In genomic region chr4:152286183-152286582, GRCm38 (mm10) we compare ENCODE assay signal across 8 mouse cellular contexts. TPM values are rescaled to one million over a fixed set of nuclear protein-coding genes. Genes with fewer than 3 reads are reported as not detected.
DNase-seq lines count a peak whose midpoint lies in the region; ATAC-seq and TF ChIP-seq lines count a peak whose summit lies in the region.

No protein-coding gene starts in this region.

- WGBS in lung, embryonic 14.5 days = 5% methylated on average over 32 of the region's 32 CpGs
- WGBS in intestine, postnatal 0 days = 2% methylated on average over 32 of the region's 32 CpGs
- under 1% methylated on average over 32 of the region's 32 CpGs for WGBS in neural tube, embryonic 14.5 days

- intact Hi-C loops in gastrocnemius, postnatal 14 days (cut with DNase I; ENCODE audit: low total_unique reads) = no loop called here

- H3K27ac ChIP-seq in lung, embryonic 14.5 days (ENCODE audit: low read depth) = no peak overlapping the region
- no peak overlapping the region for H3K27ac ChIP-seq in embryonic fibroblast, embryonic 13.5 days (ENCODE audit: insufficient read depth, low read length)
- H3K27ac ChIP-seq in intestine, postnatal 0 days (ENCODE audit: low read depth, low read length) = no peak overlapping the region
- H3K27ac ChIP-seq in neural tube, embryonic 14.5 days (ENCODE audit: low read depth, low read length) = no peak overlapping the region

- TF ChIP-seq CTCF in lung, embryonic 14.5 days (IDR thresholded peaks at IDR 0.05; ENCODE audit: low read depth) = no peak
- TF ChIP-seq CTCF in embryonic fibroblast, embryonic 13.5 days (IDR thresholded peaks at IDR 0.05; ENCODE audit: borderline replicate concordance, insufficient read depth, low read length) = no peak
- TF ChIP-seq CTCF in intestine, postnatal 0 days (IDR thresholded peaks at IDR 0.05; ENCODE audit: low read depth) = no peak

- peak overlapping the region; percentile 37; the same call in 1 of the 2 replicates for H3K4me2 ChIP-seq in lung, embryonic 14.5 days
- H3K4me2 ChIP-seq in intestine, postnatal 0 days (replicated peaks; ENCODE audit: low read depth) = peak overlapping the region; percentile 35; the same call in 1 of the 2 replicates
- peak overlapping the region; percentile 58 for H3K4me2 ChIP-seq in neural tube, embryonic 14.5 days (ENCODE audit: low read depth, low read length)

- no peak for ATAC-seq in lung, embryonic 14.5 days (ENCODE audit: insufficient read depth)
- no peak for ATAC-seq in intestine, postnatal 0 days
- ATAC-seq in neural tube, embryonic 14.5 days (ENCODE audit: low read depth) = peak; percentile 7; the same call in 1 of the 2 replicates
- no peak for ATAC-seq in granulocyte monocyte progenitor cell, adult 5-6 weeks (replicated peaks; ENCODE audit: poor library complexity, severe bottlenecking)

- no peak overlapping the region for H3K4me3 ChIP-seq in lung, embryonic 14.5 days (ENCODE audit: low read depth, low read length)
- no peak overlapping the region for H3K4me3 ChIP-seq in embryonic fibroblast, embryonic 13.5 days (ENCODE audit: insufficient read depth, low read length)
- no peak overlapping the region for H3K4me3 ChIP-seq in intestine, postnatal 0 days (ENCODE audit: low read depth, low read length)
- H3K4me3 ChIP-seq in neural tube, embryonic 14.5 days (ENCODE audit: low read depth, low read length) = peak overlapping the region; percentile 26

- H3K36me3 ChIP-seq in lung, embryonic 14.5 days (ENCODE audit: insufficient read depth) = no peaks in the 10 kb centered on the region
- no peaks in the 10 kb centered on the region; the same call in 1 of the 2 replicates for H3K36me3 ChIP-seq in intestine, postnatal 0 days (ENCODE audit: control insufficient read depth, insufficient read depth)
- no peaks in the 10 kb centered on the region for H3K36me3 ChIP-seq in neural tube, embryonic 14.5 days (ENCODE audit: control insufficient read depth, insufficient read depth, low read length)

- no peaks in the 10 kb centered on the region for H3K9me3 ChIP-seq in lung, embryonic 14.5 days (ENCODE audit: low read depth, low read length)
- no peaks in the 10 kb centered on the region for H3K9me3 ChIP-seq in intestine, postnatal 0 days (ENCODE audit: control insufficient read depth)
- H3K9me3 ChIP-seq in neural tube, embryonic 14.5 days (ENCODE audit: control insufficient read depth, low read length) = no peaks in the 10 kb centered on the region

- H3K27me3 ChIP-seq in lung, embryonic 14.5 days (ENCODE audit: insufficient read depth, low read length) = peaks cover 93% of the 10 kb centered on the region
- H3K27me3 ChIP-seq in intestine, postnatal 0 days (replicated peaks; ENCODE audit: control insufficient read depth, insufficient read depth, low read length) = peaks cover 85% of the 10 kb centered on the region
- peaks cover 74% of the 10 kb centered on the region for H3K27me3 ChIP-seq in neural tube, embryonic 14.5 days (ENCODE audit: control insufficient read depth, insufficient read depth, low read length)

- no peak overlapping the region for H3K9ac ChIP-seq in lung, embryonic 14.5 days
- no peak overlapping the region for H3K9ac ChIP-seq in intestine, postnatal 0 days (ENCODE audit: low read depth, low read length)
- peak overlapping the region; percentile 47; the same call in 1 of the 2 replicates for H3K9ac ChIP-seq in neural tube, embryonic 14.5 days (replicated peaks; ENCODE audit: low read depth, low read length)

- DNase-seq in lung, embryonic 14.5 days = no peak
- DNase-seq in lung, postnatal 14 days = no peak
- no peak for DNase-seq in gastrocnemius, postnatal 14 days
- no peak for DNase-seq in lung, postnatal 36 days

- no peaks in the 10 kb centered on the region for H3K4me1 ChIP-seq in lung, embryonic 14.5 days (ENCODE audit: insufficient read depth)
- H3K4me1 ChIP-seq in embryonic fibroblast, embryonic 13.5 days (ENCODE audit: control insufficient read depth, insufficient read depth, low read length) = no peaks in the 10 kb centered on the region
- no peaks in the 10 kb centered on the region for H3K4me1 ChIP-seq in intestine, postnatal 0 days (replicated peaks; ENCODE audit: control insufficient read depth, insufficient read depth, low read length)
- peaks cover 36% of the 10 kb centered on the region for H3K4me1 ChIP-seq in neural tube, embryonic 14.5 days (ENCODE audit: control insufficient read depth, insufficient read depth, low read length)

- TF ChIP-seq POLR2A in embryonic fibroblast, embryonic 13.5 days (IDR thresholded peaks at IDR 0.05; ENCODE audit: low read depth, low read length) = 0 out of 2 replicates have a peak, but pooled peaks have one; percentile 21

RNA-seq across cellular contexts. Expression of gene Hes3, which starts 5.3 kb away (rescaled TPM):
- not detected in 2 replicates for polyA plus RNA-seq in lung, embryonic 14.5 days (2014; fragmentation: Nextera tagmentation; extraction: Ambion mirVana)
- polyA plus RNA-seq in embryonic fibroblast, embryonic 13.5 days (2011; ENCODE audit: insufficient read length, low read depth, missing spikeins) = not detected in 2 replicates
- not detected in 2 replicates for polyA plus RNA-seq in intestine, postnatal 0 days (2015; fragmentation: Nextera tagmentation; extraction: Ambion mirVana)
- 0.36 and 0.68 TPM in 2 replicates for polyA plus RNA-seq in neural tube, embryonic 14.5 days (2014; fragmentation: Nextera tagmentation; extraction: Ambion mirVana)
- not detected in 2 replicates for total RNA-seq in granulocyte monocyte progenitor cell, adult 5-6 weeks (2014; fragmentation: Nextera tagmentation)
- not detected in 2 replicates for total RNA-seq in granulocyte monocyte progenitor cell, adult 5-6 weeks (2017)
- not detected for total RNA-seq in gastrocnemius, postnatal 14 days (2021)

RNA-seq across cellular contexts. Expression of gene Icmt, which starts 10.8 kb away (rescaled TPM):
- 31.2 and 31.8 TPM in 2 replicates for polyA plus RNA-seq in lung, embryonic 14.5 days (2014; fragmentation: Nextera tagmentation; extraction: Ambion mirVana)
- polyA plus RNA-seq in embryonic fibroblast, embryonic 13.5 days (2011; ENCODE audit: insufficient read length, low read depth, missing spikeins) = 34.2 and 42.7 TPM in 2 replicates
- 12.6 and 12.9 TPM in 2 replicates for polyA plus RNA-seq in intestine, postnatal 0 days (2015; fragmentation: Nextera tagmentation; extraction: Ambion mirVana)
- 16.6 and 24.9 TPM in 2 replicates for polyA plus RNA-seq in neural tube, embryonic 14.5 days (2014; fragmentation: Nextera tagmentation; extraction: Ambion mirVana)
- 14.3 and 17.9 TPM in 2 replicates for total RNA-seq in granulocyte monocyte progenitor cell, adult 5-6 weeks (2014; fragmentation: Nextera tagmentation)
- 13.0 and 13.9 TPM in 2 replicates for total RNA-seq in granulocyte monocyte progenitor cell, adult 5-6 weeks (2017)
- total RNA-seq in gastrocnemius, postnatal 14 days (2021) = 10 to 100 TPM; 16.0 to 19.0 TPM

RNA-seq across cellular contexts. Expression of gene Gpr153, which starts 12.2 kb away (rescaled TPM):
- 19.5 and 20.0 TPM in 2 replicates for polyA plus RNA-seq in lung, embryonic 14.5 days (2014; fragmentation: Nextera tagmentation; extraction: Ambion mirVana)
- 58.7 and 79.1 TPM in 2 replicates for polyA plus RNA-seq in embryonic fibroblast, embryonic 13.5 days (2011; ENCODE audit: insufficient read length, low read depth, missing spikeins)
- 2.9 and 3.1 TPM in 2 replicates for polyA plus RNA-seq in intestine, postnatal 0 days (2015; fragmentation: Nextera tagmentation; extraction: Ambion mirVana)
- 18.5 and 19.3 TPM in 2 replicates for polyA plus RNA-seq in neural tube, embryonic 14.5 days (2014; fragmentation: Nextera tagmentation; extraction: Ambion mirVana)
- not detected in 2 replicates for total RNA-seq in granulocyte monocyte progenitor cell, adult 5-6 weeks (2014; fragmentation: Nextera tagmentation)
- total RNA-seq in granulocyte monocyte progenitor cell, adult 5-6 weeks (2017) = not detected in 2 replicates
- 10 to 100 TPM; 18.0 to 21.0 TPM for total RNA-seq in gastrocnemius, postnatal 14 days (2021)

RNA-seq across cellular contexts. Expression of gene Rnf207, which starts 32.6 kb away (rescaled TPM):
- 0.36 and 0.65 TPM in 2 replicates for polyA plus RNA-seq in lung, embryonic 14.5 days (2014; fragmentation: Nextera tagmentation; extraction: Ambion mirVana)
- 0.81 and 1.5 TPM in 2 replicates for polyA plus RNA-seq in embryonic fibroblast, embryonic 13.5 days (2011; ENCODE audit: insufficient read length, low read depth, missing spikeins)
- polyA plus RNA-seq in intestine, postnatal 0 days (2015; fragmentation: Nextera tagmentation; extraction: Ambion mirVana) = 0.69 and 0.70 TPM in 2 replicates
- polyA plus RNA-seq in neural tube, embryonic 14.5 days (2014; fragmentation: Nextera tagmentation; extraction: Ambion mirVana) = 5.9 and 8.4 TPM in 2 replicates
- total RNA-seq in granulocyte monocyte progenitor cell, adult 5-6 weeks (2014; fragmentation: Nextera tagmentation) = not detected in 2 replicates
- total RNA-seq in granulocyte monocyte progenitor cell, adult 5-6 weeks (2017) = not detected in 2 replicates
- not detected for total RNA-seq in gastrocnemius, postnatal 14 days (2021)

RNA-seq across cellular contexts. Expression of gene Rpl22, which starts 39.4 kb away (rescaled TPM):
- polyA plus RNA-seq in lung, embryonic 14.5 days (2014; fragmentation: Nextera tagmentation; extraction: Ambion mirVana) = 428 and 464 TPM in 2 replicates
- polyA plus RNA-seq in embryonic fibroblast, embryonic 13.5 days (2011; ENCODE audit: insufficient read length, low read depth, missing spikeins) = 1,143 and 1,246 TPM in 2 replicates
- polyA plus RNA-seq in intestine, postnatal 0 days (2015; fragmentation: Nextera tagmentation; extraction: Ambion mirVana) = 281 and 296 TPM in 2 replicates
- 150 and 173 TPM in 2 replicates for polyA plus RNA-seq in neural tube, embryonic 14.5 days (2014; fragmentation: Nextera tagmentation; extraction: Ambion mirVana)
- 1,942 and 1,984 TPM in 2 replicates for total RNA-seq in granulocyte monocyte progenitor cell, adult 5-6 weeks (2014; fragmentation: Nextera tagmentation)
- 2,435 and 2,975 TPM in 2 replicates for total RNA-seq in granulocyte monocyte progenitor cell, adult 5-6 weeks (2017)
- total RNA-seq in gastrocnemius, postnatal 14 days (2021) = 100 to 1,000 TPM; 233 to 251 TPM
